Mouse (Mus musculus) MEL (cell line): ENCODE measurements at regions not wholly inside any gene's neighbourhood (a gene's known extent, or its start where the extent isn't known, plus 50 kb on each side); places are given as distances from the start of the nearest gene placed in this dataset.

Source experiments
- BHLHE40 ChIP-seq: IDR thresholded peaks from 2 replicates; pipeline ENCODE4 v1.6.1; 2012; ENCODE audit warnings: low read depth, mild to moderate bottlenecking, inconsistent platforms, low read length, improper control_type of control experiment, borderline replicate concordance
- CTCF ChIP-seq, 3 experiments: IDR thresholded peaks in 2 of 3; conservative IDR thresholded peaks in 1 of 3; 2 replicates each; pipeline ENCODE4 v1.5.1; 2011 to 2012; ENCODE audit warnings: low read length in 3 of 3, low read depth in 2 of 3, mild to moderate bottlenecking in 2 of 3, improper control_type of control experiment in 1 of 3, inconsistent platforms in 1 of 3, mixed read lengths in 1 of 3, moderate library complexity in 1 of 3; ENCODE audit not compliant: control insufficient read depth in 1 of 3, insufficient read depth in 1 of 3, poor library complexity in 1 of 3, severe bottlenecking in 1 of 3
- ELF1 ChIP-seq: IDR thresholded peaks from 2 replicates; pipeline ENCODE4 v1.6.1; 2014; ENCODE audit warnings: low read depth, mild to moderate bottlenecking, inconsistent platforms, low read length, improper control_type of control experiment, moderate library complexity
- EP300 ChIP-seq, 2 experiments: IDR thresholded peaks; 2 replicates each; pipeline ENCODE4 v1.6.1; 2011; ENCODE audit warnings: improper control_type of control experiment in 2 of 2, low read length in 2 of 2, low read depth in 1 of 2, mild to moderate bottlenecking in 1 of 2
- ETS1 ChIP-seq: IDR thresholded peaks from 2 replicates; pipeline ENCODE4 v1.6.1; 2012; ENCODE audit warnings: low read depth, mild to moderate bottlenecking, inconsistent platforms, low read length, improper control_type of control experiment, moderate library complexity
- NELFE ChIP-seq: IDR thresholded peaks from 2 replicates; pipeline ENCODE4 v1.6.1; 2011; ENCODE audit warnings: low read depth, low read length, improper control_type of control experiment
- POLR2A ChIP-seq, 2 experiments: IDR thresholded peaks; 2 replicates each; pipeline ENCODE4 v1.6.1; 2011 to 2012; ENCODE audit warnings: low read length in 2 of 2, mild to moderate bottlenecking in 2 of 2, control low read depth in 1 of 2, improper control_type of control experiment in 1 of 2, low read depth in 1 of 2, moderate library complexity in 1 of 2; ENCODE audit not compliant: control insufficient read depth in 1 of 2, insufficient read depth in 1 of 2, poor library complexity in 1 of 2
- RAD21 ChIP-seq: IDR thresholded peaks from 2 replicates; pipeline ENCODE4 v1.6.1; 2011; ENCODE audit warnings: mild to moderate bottlenecking, low read depth, low read length, improper control_type of control experiment
- USF1 ChIP-seq: IDR thresholded peaks from 2 replicates; pipeline ENCODE4 v1.6.1; 2014; ENCODE audit warnings: low read depth, mild to moderate bottlenecking, inconsistent platforms, low read length, improper control_type of control experiment, moderate library complexity
- USF2 ChIP-seq, 2 experiments: IDR thresholded peaks; 2 replicates each; pipeline ENCODE4 v1.6.1; 2011 to 2012; ENCODE audit warnings: improper control_type of control experiment in 2 of 2, low read length in 2 of 2, borderline replicate concordance in 1 of 2, inconsistent platforms in 1 of 2, low read depth in 1 of 2, mild to moderate bottlenecking in 1 of 2; ENCODE audit not compliant: insufficient read depth in 1 of 2
- ZC3H11A ChIP-seq: IDR thresholded peaks from 2 replicates; pipeline ENCODE4 v1.6.1; 2012; ENCODE audit warnings: low read depth, mild to moderate bottlenecking, inconsistent platforms, low read length, improper control_type of control experiment

- TF ChIP-seq RAD21 (no peak), EP300 (IDR thresholded peaks at IDR 0.05; ENCODE audit: low read depth in 1 of 2, low read length in 2 of 2) (no peak), POLR2A (IDR thresholded peaks at IDR 0.05; ENCODE audit: control insufficient read depth in 1 of 2, insufficient read depth in 1 of 2, low read depth in 1 of 2, low read length in 2 of 2, poor library complexity in 1 of 2) (no peak), ETS1 (no peak), CTCF (IDR thresholded peaks at IDR 0.05 in 2 of 3, conservative IDR thresholded peaks at IDR 0.05 in 1 of 3; ENCODE audit: control insufficient read depth in 1 of 3, insufficient read depth in 1 of 3, low read depth in 2 of 3, low read length in 3 of 3, poor library complexity in 1 of 3, severe bottlenecking in 1 of 3) (no peak), USF1 (no peak), ELF1 (no peak), USF2 (IDR thresholded peaks at IDR 0.05; ENCODE audit: borderline replicate concordance in 1 of 2, insufficient read depth in 1 of 2, low read depth in 1 of 2, low read length in 2 of 2) (no peak), NELFE (no peak), BHLHE40 (no peak), ZC3H11A (no peak)
Observed at GRCm38 (mm10) chr11:24630403-24630900, 552.6 kb downstream of the Bcl11a start.
